In the genomic region with DNA sequence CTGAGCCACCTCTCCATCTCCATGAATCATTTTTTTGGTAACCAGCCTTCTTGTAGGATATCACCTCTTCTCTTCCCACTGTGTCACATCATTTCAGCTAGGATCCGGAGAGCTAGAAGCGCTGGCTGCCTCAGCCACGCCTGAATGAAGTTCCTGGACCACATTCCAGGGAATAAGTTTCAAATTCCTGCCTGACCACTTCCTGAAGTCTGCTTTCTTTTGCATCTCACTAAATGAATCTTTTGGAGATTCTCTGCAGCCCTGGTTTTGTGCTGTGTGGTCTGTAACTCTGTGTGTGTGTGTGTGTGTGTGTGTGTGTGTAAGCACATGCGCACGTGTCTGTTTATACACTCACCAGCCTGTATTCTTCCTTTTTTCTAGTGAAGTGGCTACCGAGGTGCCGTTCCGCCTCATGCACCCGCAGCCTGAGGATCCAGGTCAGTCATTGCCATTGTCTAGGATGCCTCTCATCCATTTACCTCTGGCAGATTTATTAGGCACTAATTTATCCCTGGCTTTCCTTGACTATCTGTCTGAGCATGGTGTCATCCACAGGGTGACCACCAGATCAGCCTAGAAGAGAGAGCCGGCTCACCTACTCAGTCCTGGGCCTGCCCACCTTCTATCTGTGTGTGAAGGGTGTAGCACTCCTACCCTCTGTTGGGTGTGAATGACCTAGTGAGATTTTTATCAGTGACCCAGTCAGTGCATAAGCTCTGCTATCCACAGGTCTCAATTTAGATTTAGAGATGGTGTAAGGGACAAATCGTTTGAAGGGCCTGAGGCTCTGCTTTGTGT, we compare ENCODE assay signal across 24 mouse cellular contexts. TPM values are rescaled to one million over a fixed set of nuclear protein-coding genes. Genes with fewer than 3 reads are reported as not detected.
DNase-seq lines count a peak whose midpoint lies in the region; ATAC-seq and TF ChIP-seq lines count a peak whose summit lies in the region.
"Had no signal": no experiment of that assay in that cellular context is flagged by ENCODE, and none has a peak within 500 bp of the region (broad histone marks: within the 10 kb centered on the region; RNA-seq: fewer than 3 reads in every experiment).

No protein-coding gene starts in this region.

- WGBS in kidney, embryonic 15.5 days: 36% methylated on average over 11 of the region's 11 CpGs

- no peak overlapping the region for H3K27ac ChIP-seq in kidney, embryonic 15.5 days
- H3K27ac ChIP-seq: gastrocnemius, adult 2 months; hindbrain, embryonic 10.5 days; intestine, embryonic 15.5 days; liver, embryonic 13.5 days had no signal

- CTCF ChIA-PET in Patski (lab: Charles Lee): interaction anchor here (1.0 kb wide), 1 partner anchor 82 kb away, joined by 3 read pairs; no protein-coding TSS in a partner anchor

- H3ac ChIP-seq in myocyte (ENCODE audit: control insufficient read depth, insufficient read length): no peak overlapping the region

- no peaks in the 10 kb centered on the region for H3K79me2 ChIP-seq in myocyte (ENCODE audit: control insufficient read depth, insufficient read depth)

- H3K9ac ChIP-seq in kidney, embryonic 15.5 days: no peak overlapping the region
- H3K9ac ChIP-seq: heart, embryonic 12.5 days; intestine, embryonic 15.5 days; liver, embryonic 13.5 days; lung, embryonic 14.5 days had no signal

- in situ Hi-C loops in Patski (cut with MboI; ENCODE audit: low pct_unique_long_range_greater_than_20kb): loop anchor here (25.0 kb wide), 1 partner anchor 447 kb away; the partner anchor contains the start of genes Hjurp and Trpm8

- H3K27me3 ChIP-seq in kidney, embryonic 15.5 days: no peaks in the 10 kb centered on the region
- H3K27me3 ChIP-seq in Patski (no peaks in the 10 kb centered on the region), myocyte (ENCODE audit: control insufficient read depth, insufficient read depth, insufficient read length) (no peaks in the 10 kb centered on the region)
- H3K27me3 ChIP-seq: heart, embryonic 12.5 days; intestine, embryonic 15.5 days; liver, embryonic 13.5 days had no signal

- no peak overlapping the region for H3K4me2 ChIP-seq in kidney, embryonic 15.5 days
- H3K4me2 ChIP-seq in myocyte (ENCODE audit: low read depth): peak overlapping the region; percentile 16
- H3K4me2 ChIP-seq: heart, embryonic 12.5 days; intestine, embryonic 15.5 days; liver, embryonic 13.5 days; lung, embryonic 14.5 days had no signal

- peaks cover 9% of the 10 kb centered on the region for H3K4me1 ChIP-seq in kidney, embryonic 15.5 days
- H3K4me1 ChIP-seq: intestine, embryonic 15.5 days; liver, embryonic 13.5 days had no signal

- POLR2A ChIA-PET in Patski (lab: Charles Lee): no interaction called here

- intact Hi-C loops in gastrocnemius, postnatal 14 days (cut with DNase I; ENCODE audit: low total_unique reads): no loop called here

- DNase-seq in kidney, adult 18-20 months: no peak
- DNase-seq in A20 (ENCODE audit: low read depth, low spot score) (peak; percentile 34), Patski (ENCODE audit: low read depth, low spot score) (no peak)
- no peak for DNase-seq in gastrocnemius, postnatal 14 days
- no peak for DNase-seq in layer of hippocampus, adult 9-10 months (ENCODE audit: low spot score)
- DNase-seq in cerebellum, postnatal 10 days: no peak
- DNase-seq: adrenal gland, postnatal 10 days; cerebellum, adult 18-20 months; cerebellum, postnatal 25 days; embryo, embryonic 11 days; gastrocnemius, adult 2 months; heart, postnatal 10 days; kidney, postnatal 36 days; liver, embryonic 13.5 days; lung, embryonic 14.5 days; midbrain, embryonic 14.5 days had no signal

- peak; percentile 56 for ATAC-seq in kidney, embryonic 15.5 days (replicated peaks; ENCODE audit: low FRiP score)
- peak; percentile 71 for ATAC-seq in Patski
- ATAC-seq: CD4-positive, CD25-positive, alpha-beta regulatory T cell, adult 4 months; hindbrain, embryonic 16.5 days; intestine, embryonic 15.5 days had no signal

- H3K9me3 ChIP-seq in kidney, embryonic 15.5 days (replicated peaks): no peaks in the 10 kb centered on the region
- H3K9me3 ChIP-seq: heart, embryonic 12.5 days; hindbrain, embryonic 10.5 days; intestine, embryonic 15.5 days; liver, embryonic 13.5 days had no signal

- no peak for TF ChIP-seq POLR2A in myocyte (IDR thresholded peaks at IDR 0.05; ENCODE audit: insufficient read length, low read depth)

- no peak for TF ChIP-seq CTCF in Patski (IDR thresholded peaks at IDR 0.05)

- H3K36me3 ChIP-seq in kidney, embryonic 15.5 days: no peaks in the 10 kb centered on the region
- no peaks in the 10 kb centered on the region for H3K36me3 ChIP-seq in myocyte (ENCODE audit: control insufficient read depth, insufficient read depth)
- H3K36me3 ChIP-seq: heart, embryonic 12.5 days; hindbrain, embryonic 10.5 days; intestine, embryonic 15.5 days; liver, embryonic 13.5 days had no signal

- H3K4me3 ChIP-seq in kidney, embryonic 15.5 days (replicated peaks): no peak overlapping the region
- no peak overlapping the region for H3K4me3 ChIP-seq in myocyte
- H3K4me3 ChIP-seq: gastrocnemius, adult 2 months; heart, embryonic 12.5 days; hindbrain, embryonic 10.5 days; intestine, embryonic 15.5 days; liver, embryonic 13.5 days; megakaryocyte, embryonic 14.5 days had no signal

TF ChIP-seq in myocyte, 11 proteins besides CTCF, POLR2A, EP300 and RAD21:
- TF ChIP-seq SRF (IDR thresholded peaks at IDR 0.05; ENCODE audit: control insufficient read depth, insufficient read length, low read depth): no peak
- no peak for TF ChIP-seq TCF12 (IDR thresholded peaks at IDR 0.05; ENCODE audit: insufficient read depth, poor library complexity, severe bottlenecking)
- no peak for TF ChIP-seq REST (IDR thresholded peaks at IDR 0.05; ENCODE audit: insufficient read depth, insufficient read length)
- TF ChIP-seq MYOG (IDR thresholded peaks at IDR 0.05; ENCODE audit: control insufficient read depth in 1 of 3, insufficient read depth in 1 of 3, insufficient read length in 2 of 3, low read depth in 2 of 3): no peak
- no peak for TF ChIP-seq E2F4 (IDR thresholded peaks at IDR 0.05; ENCODE audit: insufficient read depth)
- TF ChIP-seq MYOD1 (IDR thresholded peaks at IDR 0.05; ENCODE audit: control insufficient read depth in 1 of 3, insufficient read length in 2 of 3, low read depth in 2 of 3): no peak
- TF ChIP-seq CEBPB (IDR thresholded peaks at IDR 0.05; ENCODE audit: insufficient read depth, poor library complexity, severe bottlenecking): no peak

RNA-seq across cellular contexts. Expression of gene Dgkd, which starts 12.5 kb away (rescaled TPM):
- polyA plus RNA-seq in kidney, embryonic 15.5 days (2015; fragmentation: Nextera tagmentation; extraction: Ambion mirVana): 30.0 and 33.6 TPM in 2 replicates
- polyA plus RNA-seq in Patski (2021) (47.6 TPM), myocyte (2012; fragmentation: generic; extraction: Trizol) (59.3 TPM)
- total RNA-seq in gastrocnemius, postnatal 14 days (2021): 10 to 100 TPM; 37.7 to 39.9 TPM

RNA-seq across cellular contexts. Expression of gene Sag, which starts 37.1 kb away (rescaled TPM):
- 3.0 and 3.1 TPM in 2 replicates for polyA plus RNA-seq in kidney, embryonic 15.5 days (2015; fragmentation: Nextera tagmentation; extraction: Ambion mirVana)
- 0.19 TPM for polyA plus RNA-seq in Patski (2021)
- polyA plus RNA-seq in myocyte (2012; fragmentation: generic; extraction: Trizol): 0.72 TPM
- under 1 TPM; 0.13 to 0.14 TPM for total RNA-seq in gastrocnemius, postnatal 14 days (2021)
